Mouse (Mus musculus) lung, adult 2 months (tissue): Measurements from ENCODE around the gene Gigyf2.

ENCODE experiments used
- CTCF ChIP-seq: fragments of 200-500 bp; IDR thresholded peaks from 2 replicates; pipeline ENCODE4 v1.5.1; 2011; ENCODE audit warnings: mild to moderate bottlenecking, low read length, control low read depth; ENCODE audit not compliant: insufficient read depth
- POLR2A ChIP-seq: fragments of 200-500 bp; IDR thresholded peaks from 2 replicates; pipeline ENCODE4 v1.6.1; 2011; ENCODE audit warnings: low read depth, mild to moderate bottlenecking, control low read depth, low read length, borderline replicate concordance; ENCODE audit errors: extremely low read depth

- TF ChIP-seq CTCF (no peak), POLR2A (no peak)
These were observed 23.8 kb downstream of the Gigyf2 start for GRCm38 (mm10) chr1:87350576-87350975.
